Mouse (Mus musculus) urinary bladder, postnatal 10 days (tissue): Measurements from ENCODE around the gene Naglu.
"Not testable (repeated sequence)": the region's sequence is repeated elsewhere in the genome, so short reads cannot be mapped to it uniquely, and the experiment has no call there.

Experiments used
- DNase-seq: peaks from one replicate; pipeline ENCODE4 v3.0.0; 2022; ENCODE audit warnings: low spot score

The Naglu gene

GRCm38 (mm10) chr11:101084246-101084645 is 14.4 kb downstream of the Naglu start:
- DNase-seq, result no peak

DNA sequence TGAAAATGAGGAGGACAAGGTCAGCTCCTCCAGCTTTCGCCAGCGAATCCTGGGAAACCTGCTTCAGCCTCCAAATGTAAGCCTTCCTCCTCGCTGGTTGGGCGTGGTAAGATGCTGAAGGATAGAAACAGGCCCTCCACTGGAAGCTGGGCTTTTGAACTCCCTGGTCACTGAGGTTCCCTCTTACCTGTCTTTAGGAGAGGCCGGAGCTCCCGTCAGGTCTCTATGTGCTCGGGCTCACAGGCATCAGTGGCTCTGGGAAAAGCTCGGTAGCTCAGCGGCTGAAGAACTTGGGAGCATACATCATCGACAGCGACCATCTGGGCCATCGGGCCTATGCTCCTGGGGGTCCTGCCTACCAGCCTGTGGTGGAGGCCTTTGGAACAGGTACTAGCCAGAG is 15.0 kb downstream of the Naglu start:
- no peak for DNase-seq

DNA sequence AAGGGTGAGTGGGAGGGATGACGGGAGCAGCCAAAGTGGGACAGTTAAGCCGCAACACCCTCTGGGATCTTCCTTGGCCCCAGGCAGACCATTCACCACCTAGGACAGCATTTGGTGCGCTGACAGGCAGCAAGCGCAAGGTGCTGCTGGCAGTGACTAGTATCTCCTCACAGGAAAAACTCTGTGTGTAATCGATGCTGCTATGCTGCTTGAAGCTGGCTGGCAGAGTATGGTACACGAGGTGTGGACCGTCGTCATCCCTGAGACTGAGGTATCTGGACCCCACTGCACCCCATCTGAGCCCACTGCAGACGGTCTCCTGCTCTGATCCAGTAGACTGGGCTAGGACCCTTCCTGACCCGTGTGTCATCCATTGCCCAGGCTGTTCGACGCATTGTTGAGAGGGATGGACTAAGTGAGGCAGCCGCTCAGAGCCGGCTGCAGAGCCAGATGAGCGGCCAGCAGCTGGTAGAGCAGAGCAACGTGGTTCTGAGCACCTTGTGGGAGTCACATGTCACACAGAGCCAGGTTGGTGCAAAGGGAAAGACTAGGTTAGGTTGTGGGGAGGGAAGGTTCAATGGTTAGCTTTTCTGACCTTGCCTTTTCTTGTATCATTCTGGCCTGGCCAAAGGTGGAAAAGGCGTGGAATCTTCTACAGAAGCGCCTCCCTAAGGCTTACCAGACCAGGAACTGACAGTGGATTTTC is 16.0 kb downstream of the Naglu start:
- no peak for DNase-seq

GRCm38 (mm10) chr11:101086323-101086674 is 16.5 kb downstream of the Naglu start:
- DNase-seq, result no peak

- peak; percentile 64 for DNase-seq
These were observed 17.2 kb downstream of the Naglu start, which contains the start of gene Mlx for GRCm38 (mm10) chr11:101086756-101087681. TSS of gene Mlx (plus strand) at chr11:101087277.

DNA sequence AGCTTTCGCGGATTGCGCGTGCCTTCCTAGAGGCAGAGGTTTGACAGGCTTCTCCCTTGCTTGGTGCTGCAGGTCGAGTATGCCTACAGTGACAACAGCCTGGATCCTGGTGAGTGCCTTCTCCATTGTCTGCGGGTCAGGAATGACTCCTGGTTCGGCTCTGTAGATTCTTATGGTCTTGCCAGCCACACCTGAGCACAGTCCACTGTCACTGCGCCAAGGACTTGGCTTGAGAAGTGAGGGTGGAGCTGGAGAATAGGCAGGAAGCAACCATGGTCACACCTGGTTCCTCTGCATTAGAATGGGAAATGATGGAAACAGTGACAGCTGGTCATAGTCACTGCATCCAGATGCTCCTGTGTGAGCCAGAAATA is 17.9 kb downstream of the Naglu start:
- no peak for DNase-seq

DNA sequence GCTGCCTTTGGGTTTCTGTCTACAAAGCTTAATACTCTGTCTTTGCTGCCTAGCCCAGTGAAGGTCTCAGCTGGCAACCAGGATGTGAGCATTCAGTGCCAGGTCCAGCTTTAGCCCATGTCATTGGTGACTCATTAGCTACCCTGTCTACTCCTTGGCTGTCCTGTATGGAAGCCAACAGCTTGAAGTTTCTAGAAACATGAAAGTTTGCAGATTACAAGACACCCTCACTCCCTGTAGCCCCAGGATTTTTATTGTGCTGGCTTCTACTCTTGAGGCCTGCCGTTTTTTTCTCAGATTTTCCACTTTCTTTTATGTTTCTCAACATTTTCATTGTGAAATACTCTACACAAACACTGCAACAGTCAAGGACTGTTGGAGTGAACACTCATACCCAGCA is 20.1 kb downstream of the Naglu start:
- no peak for DNase-seq

DNA sequence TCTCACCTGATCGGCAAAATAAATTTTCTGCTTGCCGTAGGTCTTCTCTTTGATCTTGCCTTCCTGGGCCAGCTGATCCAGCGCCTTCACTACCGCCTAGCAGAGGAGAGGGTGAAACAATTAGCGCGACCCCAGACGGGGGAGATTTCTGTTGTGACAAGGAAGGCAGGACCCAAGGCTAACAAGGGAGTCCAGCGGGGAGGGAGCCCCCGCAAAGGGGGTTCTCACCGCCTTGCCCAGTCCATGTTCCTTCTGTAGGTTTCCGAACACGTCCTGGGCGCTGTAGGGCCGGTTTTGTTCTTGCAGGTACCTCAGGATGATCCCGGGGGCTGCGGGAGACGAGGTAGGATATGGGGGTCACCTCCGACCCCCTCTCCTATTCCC is 25.1 kb downstream of the Naglu start:
- no peak for DNase-seq

DNA sequence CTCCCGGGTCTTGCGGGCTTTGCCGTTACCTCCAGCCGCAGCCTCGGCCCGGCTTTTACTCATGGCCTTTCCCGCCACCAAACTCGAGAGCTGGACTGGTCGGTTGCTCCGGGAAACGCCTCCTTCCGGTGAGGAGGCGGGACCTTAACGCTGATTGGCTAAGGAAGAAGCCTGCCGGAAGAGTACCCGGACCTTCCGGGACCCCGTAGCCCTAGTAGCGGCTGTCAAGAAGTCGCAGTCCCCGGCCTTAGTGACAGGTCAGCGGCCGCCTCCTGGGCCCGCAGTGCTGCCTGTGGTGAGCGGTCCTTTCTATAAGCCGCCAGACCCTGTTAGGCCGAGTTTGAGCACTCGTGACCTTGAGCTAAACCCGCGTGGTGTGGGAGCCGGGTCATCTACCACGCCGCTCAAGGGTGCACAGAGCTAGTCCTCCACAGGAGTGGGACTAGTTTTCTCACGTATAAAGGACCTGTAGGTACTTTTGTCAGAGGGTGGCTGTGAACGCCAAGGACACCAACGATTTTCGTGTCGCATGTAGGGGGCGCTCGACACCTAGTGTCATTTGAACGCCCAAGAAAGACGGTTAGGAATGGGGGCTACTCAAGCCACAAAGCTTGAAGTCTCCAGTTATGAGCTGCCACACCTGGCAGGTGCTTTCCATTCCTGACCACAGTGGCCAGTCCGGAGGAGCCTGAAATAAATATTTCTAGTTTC is 25.7 kb downstream of the Naglu start, which contains the start of gene Psmc3ip:
Gene Psmc3ip (minus strand): TSS at position 123 of the 711 bp plus-strand sequence.
- peak; percentile 64 for DNase-seq

DNA sequence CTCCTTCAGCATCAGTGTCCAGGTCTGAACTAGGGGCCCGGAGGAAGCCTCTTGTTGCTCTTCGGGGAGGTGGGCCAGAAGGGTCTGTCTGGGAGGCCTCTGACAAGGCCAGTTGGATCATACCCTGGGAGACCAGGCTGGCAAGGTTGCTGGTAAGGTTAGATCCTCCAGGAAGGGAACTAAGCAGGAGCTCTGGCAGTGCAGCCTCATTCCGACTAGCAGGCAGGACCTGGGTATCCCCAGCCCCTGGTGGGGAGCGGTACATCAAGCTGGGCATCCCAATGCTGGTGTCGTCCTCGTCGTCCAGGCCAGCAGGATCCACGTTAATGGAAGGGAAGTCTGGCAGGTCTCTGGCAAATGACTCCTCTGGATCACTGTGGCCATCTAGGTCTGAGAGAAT is 28.4 kb downstream of the Naglu start:
- no peak for DNase-seq

DNA sequence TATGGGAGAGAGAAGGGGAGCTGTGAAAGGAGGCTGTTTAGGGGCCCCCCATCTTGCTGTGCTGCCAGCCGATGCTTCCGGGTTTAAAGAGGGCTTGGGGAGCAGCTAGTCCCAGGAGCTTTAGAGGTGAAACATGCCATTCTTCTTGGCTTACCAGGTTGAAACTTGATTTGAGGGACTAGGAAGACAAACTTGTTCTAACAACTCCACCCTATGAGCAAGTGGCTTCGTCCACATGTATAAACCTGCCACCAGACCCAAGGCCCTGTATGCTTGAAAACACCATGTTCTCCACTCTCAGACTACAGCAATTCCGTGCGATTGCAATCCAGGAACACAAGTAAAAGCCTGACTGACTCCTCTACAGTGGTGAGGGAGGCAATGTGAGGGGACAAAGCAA is 33.2 kb downstream of the Naglu start:
- DNase-seq, result no peak

DNA sequence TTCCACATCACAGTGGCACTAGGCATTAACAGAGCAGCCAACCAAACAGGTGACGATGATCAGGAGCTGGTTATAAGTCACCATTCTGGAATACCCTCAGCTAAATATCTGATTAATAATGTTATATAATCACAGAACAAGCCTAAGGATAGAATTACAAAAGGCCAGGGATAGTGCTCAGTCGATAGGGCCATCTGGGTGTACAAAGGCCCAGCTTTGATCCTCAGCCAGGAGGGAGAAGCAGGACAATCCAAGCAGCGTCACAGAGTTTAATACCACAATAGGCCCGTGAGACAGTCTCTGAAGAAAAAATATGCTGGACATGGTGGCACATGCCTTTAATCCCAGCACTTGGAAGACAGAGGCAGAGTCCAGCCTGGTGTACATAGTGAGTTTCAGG is 39.5 kb downstream of the Naglu start:
- no peak for DNase-seq

- DNase-seq, result no peak
These were observed 40.9 kb downstream of the Naglu start for GRCm38 (mm10) chr11:101110708-101111107.

GRCm38 (mm10) chr11:101111178-101111577 is 41.4 kb downstream of the Naglu start:
- no peak for DNase-seq

DNA sequence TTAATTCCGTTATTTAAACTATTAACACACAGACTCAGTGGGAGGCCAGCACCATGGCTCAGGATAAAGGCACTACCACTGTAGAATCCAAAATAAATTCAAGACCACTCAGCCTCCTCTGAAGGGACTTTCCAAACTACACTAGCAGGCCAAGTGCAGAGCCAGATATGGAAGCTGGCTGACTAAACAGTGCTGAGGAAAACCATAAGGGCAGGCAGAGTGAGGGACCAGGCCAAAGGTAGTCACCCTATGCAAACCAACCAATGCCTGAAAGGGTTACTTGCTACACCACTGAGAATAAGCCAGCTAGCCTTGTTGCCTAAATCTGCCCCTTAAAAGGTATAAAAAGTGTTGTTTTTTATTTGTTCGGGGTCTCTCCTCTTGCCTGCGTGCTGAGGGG is 42.4 kb downstream of the Naglu start:
- DNase-seq, result no peak

GRCm38 (mm10) chr11:101115564-101115963 is 45.8 kb downstream of the Naglu start:
- no peak for DNase-seq

GRCm38 (mm10) chr11:101118105-101118504 is 48.3 kb downstream of the Naglu start:
- no peak for DNase-seq

- DNase-seq, result no peak
These were observed 49.4 kb downstream of the Naglu start for GRCm38 (mm10) chr11:101119131-101119760.

DNA sequence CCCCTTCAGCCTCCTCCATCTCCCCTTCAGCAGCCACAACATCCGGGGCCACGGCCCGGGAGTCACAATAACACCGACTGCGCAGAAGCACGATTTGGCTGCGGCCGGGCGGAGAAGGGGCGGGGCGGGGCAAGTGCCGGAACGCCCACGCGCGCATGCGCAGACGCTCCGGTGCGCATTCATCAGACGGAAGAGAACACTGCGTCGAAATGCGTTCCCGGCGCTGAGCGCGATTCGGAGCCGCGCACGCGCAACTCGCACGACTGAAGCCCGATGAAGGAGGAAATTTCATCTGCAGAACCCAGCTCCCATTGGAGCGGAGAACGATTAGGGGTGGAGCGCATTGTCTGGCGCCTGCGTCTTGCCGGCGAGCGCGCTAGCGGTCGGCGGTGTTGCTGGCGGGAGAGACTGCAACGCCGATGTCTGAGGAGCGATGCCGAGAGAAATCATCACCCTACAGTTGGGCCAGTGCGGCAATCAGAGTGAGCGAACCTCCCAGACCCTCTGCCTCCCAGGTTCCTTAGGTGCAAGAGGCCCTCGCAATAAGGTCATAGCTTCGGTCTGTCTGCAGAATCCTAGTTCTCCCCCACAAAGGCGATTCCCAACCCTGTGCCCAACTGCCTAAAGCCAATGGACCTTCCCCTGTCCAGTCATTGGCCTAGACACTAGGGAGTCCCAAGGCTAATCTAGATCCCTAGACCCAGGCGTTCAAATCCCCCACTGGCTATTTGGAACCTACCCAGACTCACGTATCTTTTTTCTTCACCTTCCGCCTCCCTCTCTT is 50.1 kb downstream of the Naglu start, which contains the start of the genes Retreg3 and Tubg1:
Gene Retreg3 (minus strand): TSS at position 133 of the 784 bp plus-strand sequence.
Gene Tubg1 (plus strand): TSS at position 178 of the 784 bp plus-strand sequence.
- peak; percentile 95 for DNase-seq

DNA sequence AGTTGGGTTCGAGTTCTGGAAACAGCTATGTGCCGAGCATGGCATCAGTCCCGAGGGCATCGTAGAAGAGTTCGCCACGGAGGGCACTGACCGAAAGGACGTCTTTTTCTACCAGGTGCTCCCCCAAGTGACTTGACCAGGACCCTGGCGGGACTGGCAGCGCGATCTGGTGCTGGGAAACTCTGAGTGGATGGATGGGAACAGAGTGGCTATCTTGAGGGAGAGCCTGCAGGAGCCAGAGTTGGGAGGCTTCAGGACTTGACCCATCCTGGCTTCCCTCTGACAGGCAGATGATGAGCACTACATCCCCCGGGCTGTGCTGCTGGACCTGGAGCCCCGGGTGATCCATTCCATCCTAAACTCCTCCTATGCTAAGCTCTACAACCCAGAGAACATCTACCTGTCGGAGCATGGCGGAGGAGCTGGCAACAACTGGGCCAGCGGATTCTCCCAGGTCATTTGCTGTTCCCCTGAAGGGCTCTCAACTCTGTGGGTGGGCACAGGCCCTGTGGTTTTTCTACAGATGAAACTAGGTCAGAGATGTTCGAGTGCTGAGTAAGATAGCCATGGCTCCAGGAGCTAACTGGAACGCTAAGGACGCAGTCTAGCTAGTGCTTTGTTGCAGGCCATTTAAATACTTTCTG is 50.9 kb downstream of the Naglu start:
- no peak for DNase-seq

GRCm38 (mm10) chr11:101124494-101124893 is 54.7 kb downstream of the Naglu start:
- DNase-seq, result not testable (repeated sequence)
